Mouse (Mus musculus) ES-E14 (cell line): ENCODE measurements at regions not wholly inside any gene's neighbourhood (a gene's known extent, or its start where the extent isn't known, plus 50 kb on each side); places are given as distances from the start of the nearest gene placed in this dataset.

Experiments
- CHD2 ChIP-seq: IDR thresholded peaks from 2 replicates; pipeline ENCODE4 v1.6.1; 2014; ENCODE audit warnings: mild to moderate bottlenecking, low read depth, low read length, inconsistent platforms
- MAFK ChIP-seq: IDR thresholded peaks from 2 replicates; pipeline ENCODE4 v1.6.1; 2014; ENCODE audit warnings: mild to moderate bottlenecking, low read depth, low read length, inconsistent platforms; ENCODE audit not compliant: insufficient read depth

DNA sequence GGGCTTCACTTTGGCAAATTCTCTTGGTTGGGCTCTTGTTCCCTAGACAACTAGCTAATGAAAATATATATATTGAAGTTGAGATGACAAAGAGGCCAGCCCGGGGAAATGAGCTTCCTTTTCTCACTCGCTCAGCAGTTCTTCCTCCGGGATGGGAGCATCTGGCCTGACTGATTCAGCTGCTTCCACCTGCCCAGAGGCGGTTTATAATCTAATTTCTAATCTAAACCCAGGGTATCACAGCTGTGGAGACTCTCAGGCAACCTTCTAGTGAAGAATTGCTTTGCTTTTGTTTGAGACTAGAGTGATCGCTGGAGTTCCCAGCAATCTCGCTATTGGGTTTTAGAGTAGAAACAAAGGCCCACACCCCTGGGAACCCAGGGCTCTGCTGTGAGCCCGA lies 279.1 kb upstream of the Cblb start:
- TF ChIP-seq MAFK (no peak), CHD2 (no peak)
